Mouse (Mus musculus) kidney, adult 11 months (tissue): ENCODE results near the gene Pnliprp2.

Experiments used
- DNase-seq: peaks from one replicate; pipeline ENCODE4 v3.0.0; 2022

Pnliprp2 gene

DNA sequence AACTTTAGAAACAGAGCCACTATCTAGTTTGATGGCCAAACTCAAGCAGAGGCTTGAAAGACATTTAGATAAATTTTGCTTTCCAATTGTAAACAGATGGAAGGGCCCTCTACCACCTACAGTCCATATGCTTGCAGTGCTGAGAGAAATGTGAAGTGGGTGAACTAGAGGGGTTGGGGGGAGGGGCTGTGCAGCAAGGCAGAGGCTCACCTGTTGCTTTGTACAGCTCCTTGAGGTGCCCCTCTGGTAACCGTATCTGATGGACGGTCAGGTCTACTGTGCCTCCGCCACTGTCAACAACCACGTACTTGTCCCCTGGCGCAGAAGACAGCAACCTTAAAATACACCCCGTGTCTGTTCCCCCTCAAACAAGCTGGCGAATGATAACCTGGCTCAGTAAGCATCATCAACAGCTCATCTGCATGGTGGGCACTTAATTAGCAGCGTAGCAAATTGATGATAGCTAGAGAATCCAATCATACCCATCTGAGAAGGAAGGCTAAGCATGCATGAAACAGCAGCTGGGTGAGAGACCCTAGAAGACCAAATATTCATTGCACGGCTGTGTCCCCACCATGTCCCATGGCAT is 45.8 kb downstream of the Pnliprp2 start:
- no peak for DNase-seq

DNA sequence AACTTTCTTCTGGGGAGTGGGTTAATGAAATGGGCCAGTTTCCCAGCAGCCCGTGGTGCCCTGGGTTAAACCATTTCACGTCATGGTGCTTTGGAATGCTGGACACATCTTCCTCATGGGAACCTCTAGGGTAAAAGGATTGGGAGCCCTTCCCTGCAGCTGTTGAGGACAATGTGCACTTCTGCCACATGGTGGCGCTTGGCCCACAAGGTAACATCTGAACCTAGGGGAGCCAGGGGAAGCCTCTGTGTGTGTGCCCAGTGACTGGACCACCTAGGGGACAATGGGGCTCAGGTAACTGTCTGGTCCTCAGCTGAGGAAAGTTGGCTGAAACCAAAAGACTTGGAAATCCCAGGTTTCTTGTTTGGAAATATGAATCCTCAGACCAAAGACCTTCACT is 46.8 kb downstream of the Pnliprp2 start:
- peak; percentile 41 for DNase-seq

DNA sequence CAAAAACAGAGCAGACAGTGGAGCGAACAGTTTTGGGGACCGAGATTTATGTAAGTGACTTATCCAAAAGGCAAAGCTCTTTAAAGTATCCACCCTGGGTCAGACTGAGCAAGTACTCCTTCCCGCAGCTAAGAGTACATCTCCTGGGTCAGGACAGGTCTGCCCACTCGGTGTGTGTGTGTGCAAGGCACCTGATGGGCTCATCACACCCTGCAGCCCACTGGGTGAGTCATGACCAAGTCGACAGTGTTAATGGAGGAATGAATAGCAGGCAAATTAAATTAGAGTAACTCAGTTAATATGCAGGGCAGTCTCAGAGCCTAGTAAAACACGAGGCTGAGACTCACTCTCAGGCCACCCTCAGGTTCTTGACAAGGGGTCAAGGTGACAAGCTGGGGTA is 49.3 kb downstream of the Pnliprp2 start:
- DNase-seq: no peak

DNA sequence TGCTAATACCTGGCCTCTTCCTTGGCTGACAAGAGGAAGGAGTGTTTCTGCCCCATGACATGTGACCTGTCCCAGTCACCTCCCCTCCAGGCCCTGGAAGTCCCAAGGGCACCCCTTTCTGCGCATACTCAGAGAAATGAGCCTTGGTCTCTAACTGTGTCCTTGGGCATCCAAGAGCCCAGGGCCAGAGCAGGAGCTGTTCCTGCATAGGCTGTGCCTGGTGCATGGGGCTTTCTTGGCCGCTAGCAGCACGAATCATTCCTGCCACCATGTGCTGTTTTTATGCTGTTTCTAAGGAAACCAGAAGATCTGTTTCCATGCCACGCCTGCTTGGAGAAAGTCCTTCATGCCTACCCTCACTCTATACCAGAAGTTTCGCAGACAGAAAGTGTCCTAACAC is 51.0 kb downstream of the Pnliprp2 start:
- DNase-seq: no peak

DNA sequence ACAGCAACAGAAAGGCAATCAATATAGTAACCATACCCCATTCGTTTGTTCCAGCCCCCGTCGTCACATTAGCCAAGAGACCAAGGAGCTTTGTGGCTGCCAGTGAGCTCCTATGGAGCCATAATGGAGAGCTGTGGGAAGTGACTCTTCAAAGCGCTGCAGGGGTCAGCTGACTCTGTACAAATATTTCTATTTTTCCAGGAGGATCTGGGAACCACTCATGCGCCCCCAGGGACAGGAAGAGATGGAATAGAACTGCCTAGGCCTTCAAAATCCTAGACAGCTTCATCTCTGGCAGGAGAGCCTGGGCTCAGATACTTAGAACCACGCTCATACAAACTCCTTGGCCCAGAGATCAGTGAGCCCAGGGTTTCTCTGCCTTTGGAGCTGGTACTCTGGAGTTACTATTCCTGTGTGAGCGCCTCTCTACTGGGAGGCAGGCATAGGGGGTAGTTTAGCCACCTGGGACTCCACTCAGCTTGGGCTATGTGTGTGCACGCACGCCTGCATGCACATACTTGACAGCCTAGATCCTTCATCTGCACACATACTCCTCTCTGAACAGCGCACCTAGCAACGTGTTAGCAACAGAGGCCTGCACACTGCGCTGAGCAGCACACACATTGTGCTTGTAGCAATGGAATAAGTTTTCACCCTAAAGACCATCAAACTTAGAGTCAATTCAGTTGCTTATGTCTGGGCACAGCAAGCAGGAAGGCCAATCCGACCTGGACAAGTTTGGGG is 55.8 kb downstream of the Pnliprp2 start:
- no peak for DNase-seq

DNA sequence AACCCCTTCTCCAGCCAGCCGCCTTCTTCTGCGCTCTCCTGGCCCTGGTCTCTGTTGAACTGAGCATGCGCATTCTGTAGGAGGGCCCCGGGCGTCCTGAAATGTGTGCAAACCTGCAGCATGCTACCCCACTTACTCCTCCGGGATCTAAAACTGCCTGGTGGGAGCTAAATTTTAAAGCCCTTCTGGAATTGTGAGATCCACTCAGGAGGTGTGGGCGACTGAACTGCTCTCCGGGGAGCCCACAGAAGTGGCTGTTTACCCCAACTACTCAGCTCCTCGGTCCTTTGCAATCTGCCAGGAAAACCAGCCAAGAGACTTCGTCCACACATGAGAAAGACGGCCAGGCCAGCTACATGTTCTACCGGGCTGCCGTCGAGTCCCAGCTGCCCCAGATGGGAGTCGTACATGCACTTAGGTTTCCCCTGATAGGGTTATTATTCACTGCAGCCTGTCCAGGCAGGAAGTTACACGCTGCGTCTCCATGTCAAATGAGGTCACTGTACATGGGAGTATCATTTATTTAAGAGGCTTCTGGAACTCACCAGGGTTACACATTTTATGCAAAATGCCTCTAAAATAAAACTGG is 57.0 kb downstream of the Pnliprp2 start:
- DNase-seq: peak; percentile 22

DNA sequence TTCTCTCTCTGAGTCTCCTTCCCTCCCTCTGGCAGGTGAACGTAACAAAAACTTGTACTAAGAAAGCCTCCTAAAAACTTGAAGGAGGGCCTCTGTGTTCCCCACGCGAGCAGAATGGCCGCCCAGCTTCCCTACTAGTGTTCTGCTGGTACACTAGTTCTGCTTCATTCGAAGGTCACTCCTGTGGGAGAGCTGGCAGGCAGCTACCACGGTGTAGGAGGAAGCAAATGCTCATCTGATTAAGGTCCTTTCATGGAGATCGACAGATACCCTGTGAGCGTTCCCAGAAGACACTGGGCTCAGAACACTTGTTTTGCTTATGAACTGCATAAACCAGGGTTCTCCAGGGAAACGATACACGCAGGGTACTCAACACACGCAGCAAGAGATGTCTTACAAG is 57.9 kb downstream of the Pnliprp2 start:
- no peak for DNase-seq

DNA sequence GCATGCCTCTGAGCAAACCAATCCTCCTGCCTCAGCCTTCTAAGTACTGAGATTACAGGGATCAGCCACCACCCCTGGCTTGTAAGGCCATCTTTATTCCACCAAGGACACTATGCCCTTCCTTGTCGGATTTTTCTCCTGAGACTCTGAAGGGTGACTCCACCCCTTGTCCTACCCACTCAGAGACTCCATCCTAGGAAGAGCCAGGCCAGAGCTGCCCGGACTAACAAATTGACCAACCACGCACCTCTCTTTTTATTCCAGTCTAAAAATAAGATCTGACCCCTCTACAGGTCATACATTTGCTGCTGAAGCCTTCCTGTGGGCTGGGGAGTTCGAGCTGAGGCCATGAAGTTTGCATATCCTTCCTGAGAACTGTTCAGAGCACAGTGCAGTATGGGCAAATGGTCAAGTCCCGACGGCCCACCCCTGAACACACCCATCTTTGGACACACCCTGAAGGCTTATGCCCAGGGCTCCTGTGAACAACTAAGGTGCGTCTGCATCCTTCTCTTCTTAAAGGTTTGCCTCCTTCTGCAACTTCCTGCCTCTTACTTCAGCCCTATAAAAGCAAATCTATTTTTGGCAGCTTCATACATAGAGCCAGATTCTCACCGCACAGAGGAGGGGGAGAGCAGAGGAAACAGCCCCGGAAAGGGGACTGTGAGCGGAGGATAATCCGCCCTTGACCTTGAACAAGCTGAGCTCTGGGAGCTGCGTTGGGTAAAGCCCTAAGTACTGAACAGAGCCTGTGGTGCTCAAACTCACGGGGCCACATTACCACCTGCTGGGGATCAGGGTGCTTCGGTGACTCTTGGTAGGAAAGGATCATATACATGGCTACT is 59.3 kb downstream of the Pnliprp2 start:
- no peak for DNase-seq

DNA sequence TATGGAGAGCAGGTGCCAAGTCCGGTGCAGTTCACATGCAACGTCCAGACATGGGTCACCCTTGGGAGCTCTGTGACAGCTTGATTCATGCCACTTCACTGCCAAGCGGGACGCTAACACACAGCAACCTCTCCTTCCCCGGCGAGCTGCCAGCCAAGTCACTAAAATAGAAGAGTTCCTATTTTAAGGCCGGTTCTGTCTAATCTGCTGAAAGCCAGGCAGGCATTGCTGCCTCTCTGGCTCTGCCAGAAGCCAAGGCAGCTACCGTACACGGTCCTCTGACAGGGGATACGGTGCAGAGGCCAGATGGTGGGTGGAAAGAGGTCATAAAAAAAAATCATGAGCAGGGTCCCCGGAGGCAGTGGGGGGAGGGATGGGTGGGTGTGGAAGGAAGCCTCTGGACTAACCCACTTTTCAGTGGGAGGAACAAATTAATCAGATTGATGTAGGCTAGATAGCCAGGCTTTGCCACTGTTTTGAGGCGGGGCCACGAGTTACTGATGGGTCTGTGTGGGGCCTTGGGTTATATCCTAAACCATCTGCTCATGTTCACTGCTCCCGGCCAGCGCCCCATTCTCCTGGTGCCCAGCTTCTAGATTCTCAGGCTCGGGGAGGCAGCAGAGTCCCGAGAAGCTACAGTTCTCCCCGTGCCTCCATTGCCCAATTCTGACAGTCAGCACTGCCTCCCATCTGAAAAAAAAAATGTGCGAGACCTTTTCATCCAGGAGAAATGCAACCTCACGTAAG is 63.1 kb downstream of the Pnliprp2 start:
- DNase-seq: peak; percentile 62

DNA sequence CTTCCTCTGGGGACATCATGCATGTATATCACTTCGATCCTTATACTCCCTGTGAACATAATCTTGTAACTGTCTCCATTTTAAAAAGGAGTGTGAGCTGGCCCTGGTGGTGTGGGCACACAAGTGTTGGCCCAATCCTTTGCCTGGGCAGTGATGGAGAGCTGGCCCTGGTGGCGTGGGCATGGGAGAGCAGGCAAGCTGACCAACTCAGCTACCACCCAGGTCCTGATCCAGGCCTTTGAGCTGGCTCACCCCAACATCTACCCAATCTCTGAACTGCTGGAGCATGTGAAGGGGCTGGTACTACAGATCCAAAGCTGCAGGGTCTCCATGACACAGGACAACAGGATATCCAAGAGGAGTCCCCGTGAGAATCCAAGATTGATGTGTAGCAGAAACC is 63.8 kb downstream of the Pnliprp2 start:
- no peak for DNase-seq

DNA sequence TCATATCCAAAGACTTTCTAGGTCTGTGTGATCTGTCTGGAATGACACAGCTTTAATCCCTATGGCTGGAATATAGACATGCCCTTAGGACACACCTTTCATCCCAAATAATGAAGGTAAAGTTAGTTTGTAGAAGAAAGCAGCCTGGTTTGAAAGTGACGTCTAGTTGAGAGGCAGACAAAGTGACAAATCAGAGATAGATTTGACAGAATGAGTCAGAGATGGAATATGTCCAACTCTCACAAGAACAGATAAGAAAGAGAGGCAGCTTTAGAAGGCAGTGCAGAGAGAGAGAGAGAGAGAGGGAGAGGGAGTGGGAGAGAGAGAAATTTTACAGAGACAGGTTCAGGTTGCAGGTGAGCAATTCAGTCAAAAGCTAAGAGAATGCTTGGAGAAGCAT is 64.8 kb downstream of the Pnliprp2 start:
- no peak for DNase-seq
